8 mouse cellular contexts compared by ENCODE assay signal in the genomic region with DNA sequence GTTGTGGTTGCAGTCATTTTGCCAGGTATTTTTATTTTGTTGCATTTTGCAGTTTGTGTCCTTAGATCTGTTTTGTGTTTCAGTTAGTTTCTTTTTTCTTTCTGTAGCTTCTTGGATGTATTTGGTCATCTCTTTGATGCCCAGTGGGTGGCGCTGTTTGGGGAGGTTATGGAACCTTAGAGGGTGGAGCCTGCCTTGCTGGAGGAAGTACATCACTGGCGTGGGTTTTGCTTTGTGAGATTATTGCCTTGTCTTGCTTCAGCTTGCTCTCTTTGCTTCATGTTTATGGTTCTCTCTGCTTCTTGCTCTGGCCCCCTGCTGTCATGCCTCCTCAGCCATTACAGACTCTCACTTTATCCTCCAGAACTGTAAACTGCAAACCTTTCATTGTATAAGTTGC. TPM values are rescaled to one million over a fixed set of nuclear protein-coding genes. Genes with fewer than 3 reads are reported as not detected.
DNase-seq lines count a peak whose midpoint lies in the region; ATAC-seq and TF ChIP-seq lines count a peak whose summit lies in the region.
"Had no signal": no experiment of that assay in that cellular context is flagged by ENCODE, and none has a peak within 500 bp of the region (broad histone marks: within the 10 kb centered on the region; RNA-seq: fewer than 3 reads in every experiment).

No protein-coding gene starts in this region.

- TF ChIP-seq POLR2A in small intestine, adult 2 months (IDR thresholded peaks at IDR 0.05; ENCODE audit: low read depth, low read length), result no peak

- no peak overlapping the region for H3K9ac ChIP-seq in midbrain, embryonic 14.5 days (replicated peaks; ENCODE audit: low read length)
- H3K9ac ChIP-seq in midbrain, embryonic 13.5 days (replicated peaks), result no peak overlapping the region
- H3K9ac ChIP-seq: lung, embryonic 15.5 days had no signal

- 31% methylated on average over 2 of the region's 2 CpGs for WGBS in midbrain, embryonic 14.5 days
- 34% methylated on average over 2 of the region's 2 CpGs for WGBS in midbrain, embryonic 13.5 days
- WGBS in embryonic facial prominence, embryonic 10.5 days, result 34% methylated on average over 2 of the region's 2 CpGs
- WGBS in large intestine, adult 2 months, result 11% methylated on average over 2 of the region's 2 CpGs
- 9% methylated on average over 2 of the region's 2 CpGs for WGBS in small intestine, adult 2 months

- no peaks in the 10 kb centered on the region for H3K9me3 ChIP-seq in midbrain, embryonic 14.5 days (ENCODE audit: control insufficient read depth, low read length)
- H3K9me3 ChIP-seq in midbrain, embryonic 13.5 days, result no peaks in the 10 kb centered on the region
- H3K9me3 ChIP-seq in embryonic facial prominence, embryonic 10.5 days, result no peaks in the 10 kb centered on the region
- H3K9me3 ChIP-seq: lung, embryonic 15.5 days had no signal

- no peak overlapping the region for H3K4me2 ChIP-seq in midbrain, embryonic 14.5 days (ENCODE audit: low read length)
- no peak overlapping the region for H3K4me2 ChIP-seq in midbrain, embryonic 13.5 days (replicated peaks)
- H3K4me2 ChIP-seq: lung, embryonic 15.5 days had no signal

- no peaks in the 10 kb centered on the region for H3K27me3 ChIP-seq in midbrain, embryonic 14.5 days (ENCODE audit: control insufficient read depth, insufficient read depth, low read length)
- no peaks in the 10 kb centered on the region for H3K27me3 ChIP-seq in midbrain, embryonic 13.5 days
- H3K27me3 ChIP-seq in embryonic facial prominence, embryonic 10.5 days (replicated peaks; ENCODE audit: low read depth, poor library complexity, severe bottlenecking), result no peaks in the 10 kb centered on the region
- no peaks in the 10 kb centered on the region for H3K27me3 ChIP-seq in small intestine, adult 2 months (ENCODE audit: control insufficient read depth, insufficient read depth, low read length)
- H3K27me3 ChIP-seq: lung, embryonic 15.5 days had no signal

- TF ChIP-seq CTCF in small intestine, adult 2 months (IDR thresholded peaks at IDR 0.05; ENCODE audit: extremely low read depth, insufficient read length, insufficient replicate concordance, low read depth, low read length), result peak; percentile 76; the same call in 1 of the 2 replicates

- peak; percentile 31 for DNase-seq in midbrain, embryonic 14.5 days
- peak; percentile 82 for DNase-seq in R1 (ENCODE audit: low read depth, low spot score)
- DNase-seq in embryonic facial prominence, embryonic 10.5 days (ENCODE audit: low spot score), result peak; percentile 42
- peak; percentile 55 for DNase-seq in large intestine, adult 2 months (ENCODE audit: low read depth, low spot score)
- DNase-seq in ovary, postnatal 14 days (ENCODE audit: low spot score), result no peak

- no peaks in the 10 kb centered on the region for H3K4me1 ChIP-seq in midbrain, embryonic 14.5 days (ENCODE audit: control insufficient read depth, insufficient read depth, low read length)
- H3K4me1 ChIP-seq in midbrain, embryonic 13.5 days (replicated peaks), result no peaks in the 10 kb centered on the region
- peaks cover 3% of the 10 kb centered on the region; the same call in 1 of the 2 replicates for H3K4me1 ChIP-seq in embryonic facial prominence, embryonic 10.5 days
- H3K4me1 ChIP-seq in small intestine, adult 2 months (ENCODE audit: control insufficient read depth, insufficient read depth, insufficient read length, low read length), result no peaks in the 10 kb centered on the region
- H3K4me1 ChIP-seq: lung, embryonic 15.5 days had no signal

- no peak overlapping the region for H3K4me3 ChIP-seq in midbrain, embryonic 14.5 days (replicated peaks; ENCODE audit: low read depth, low read length)
- no peak overlapping the region for H3K4me3 ChIP-seq in midbrain, embryonic 13.5 days (replicated peaks)
- no peak overlapping the region for H3K4me3 ChIP-seq in embryonic facial prominence, embryonic 10.5 days
- H3K4me3 ChIP-seq in small intestine, adult 2 months (ENCODE audit: low read depth, low read length), result no peak overlapping the region
- H3K4me3 ChIP-seq: lung, embryonic 15.5 days had no signal

- no peak for ATAC-seq in midbrain, embryonic 14.5 days (ENCODE audit: low FRiP score, low TSS enrichment)
- ATAC-seq in midbrain, embryonic 13.5 days, result no peak

- H3K36me3 ChIP-seq in midbrain, embryonic 14.5 days (ENCODE audit: control insufficient read depth, insufficient read depth, low read length), result no peaks in the 10 kb centered on the region
- no peaks in the 10 kb centered on the region for H3K36me3 ChIP-seq in midbrain, embryonic 13.5 days
- no peaks in the 10 kb centered on the region for H3K36me3 ChIP-seq in embryonic facial prominence, embryonic 10.5 days (replicated peaks)
- H3K36me3 ChIP-seq in small intestine, adult 2 months (ENCODE audit: control insufficient read depth, insufficient read depth, low read length), result no peaks in the 10 kb centered on the region
- H3K36me3 ChIP-seq: lung, embryonic 15.5 days had no signal

- H3K27ac ChIP-seq in midbrain, embryonic 14.5 days (replicated peaks; ENCODE audit: low read depth, low read length), result no peak overlapping the region
- H3K27ac ChIP-seq in midbrain, embryonic 13.5 days, result no peak overlapping the region
- no peak overlapping the region for H3K27ac ChIP-seq in embryonic facial prominence, embryonic 10.5 days (replicated peaks)
- no peak overlapping the region for H3K27ac ChIP-seq in small intestine, adult 2 months (ENCODE audit: insufficient read depth, low read depth, low read length)
- H3K27ac ChIP-seq: lung, embryonic 15.5 days had no signal

RNA-seq across cellular contexts. Expression of gene Erich6, which starts 20.3 kb away (rescaled TPM):
- 0.23 and 0.41 TPM in 2 replicates for polyA plus RNA-seq in midbrain, embryonic 14.5 days (2014; fragmentation: Nextera tagmentation; extraction: Ambion mirVana)
- polyA plus RNA-seq in midbrain, embryonic 13.5 days (2015; fragmentation: Nextera tagmentation; extraction: Ambion mirVana), result 0.09 and 0.12 TPM in 2 replicates
- not detected in 2 replicates for polyA plus RNA-seq in embryonic facial prominence, embryonic 10.5 days (2016; fragmentation: Nextera tagmentation; extraction: Ambion mirVana)
- polyA plus RNA-seq in large intestine, adult 2 months (2012; rRNA removed), result not detected in 2 replicates
- polyA plus RNA-seq in small intestine, adult 2 months (2012; rRNA removed), result not detected in 2 replicates
- polyA plus RNA-seq: lung, embryonic 15.5 days had no signal

RNA-seq across cellular contexts. Expression of gene Siah2, which starts 34.8 kb away (rescaled TPM):
- polyA plus RNA-seq in midbrain, embryonic 14.5 days (2014; fragmentation: Nextera tagmentation; extraction: Ambion mirVana), result 9.9 and 11.8 TPM in 2 replicates
- 5.8 and 5.9 TPM in 2 replicates for polyA plus RNA-seq in midbrain, embryonic 13.5 days (2015; fragmentation: Nextera tagmentation; extraction: Ambion mirVana)
- 2.1 and 2.7 TPM in 2 replicates for polyA plus RNA-seq in embryonic facial prominence, embryonic 10.5 days (2016; fragmentation: Nextera tagmentation; extraction: Ambion mirVana)
- 11.2 and 12.6 TPM in 2 replicates for polyA plus RNA-seq in large intestine, adult 2 months (2012; rRNA removed)
- 14.0 and 30.0 TPM in 2 replicates for polyA plus RNA-seq in small intestine, adult 2 months (2012; rRNA removed)
